Mouse (Mus musculus): Measurements from ENCODE around the gene Katnbl1.
A peak's percentile ranks its signal among the peaks of the same experiment; 100 is the strongest.

DNA sequence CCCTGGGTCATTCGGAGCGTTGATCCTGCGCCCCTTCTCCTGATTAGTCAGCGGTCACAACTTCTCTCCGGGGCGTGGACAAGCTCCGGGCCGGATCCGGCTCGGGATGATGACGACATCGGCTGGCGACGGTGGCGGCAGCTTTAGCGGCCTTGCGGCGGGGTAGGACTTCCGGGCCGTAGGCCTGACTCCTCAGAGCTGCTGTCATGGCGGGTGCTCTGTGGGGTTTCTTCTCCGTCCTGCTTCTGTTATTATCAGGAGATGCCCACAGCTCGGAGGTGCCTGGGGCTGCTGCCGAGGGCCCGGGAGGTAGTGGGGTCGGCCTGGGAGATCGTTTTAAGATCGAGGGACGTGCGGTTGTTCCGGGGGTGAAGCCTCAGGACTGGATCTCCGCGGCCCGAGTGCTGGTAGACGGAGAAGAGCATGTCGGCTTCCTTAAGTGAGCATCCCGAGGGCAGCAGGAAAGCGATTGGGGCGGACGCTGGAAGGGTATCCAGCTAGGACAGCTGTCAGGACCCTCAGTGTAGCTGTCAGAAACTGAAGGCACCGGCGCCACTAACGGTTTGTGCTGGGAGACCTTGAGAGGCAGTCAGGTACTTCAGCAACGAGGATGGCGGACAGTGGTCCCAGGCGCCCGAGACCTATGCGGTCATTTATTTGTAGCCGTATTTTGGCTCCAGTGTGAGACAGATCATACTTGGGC is 76.0 kb downstream of the Katnbl1 start, which contains the start of gene Emc7:
- TF ChIP-seq POLR2A (IDR thresholded peaks at IDR 0.05; ENCODE audit: insufficient read length, low read depth) (peak; percentile 62), MAX (IDR thresholded peaks at IDR 0.05; ENCODE audit: low read depth) (no peak), MYOD1 (IDR thresholded peaks at IDR 0.05; ENCODE audit: control insufficient read depth in 1 of 3, insufficient read length in 2 of 3, low read depth in 2 of 3) (peak in 1 of 3 experiments; percentile 2), CEBPB (IDR thresholded peaks at IDR 0.05; ENCODE audit: insufficient read depth, poor library complexity, severe bottlenecking) (no peak)
